ENCODE assay signal across 11 mouse cellular contexts in the genomic region with DNA sequence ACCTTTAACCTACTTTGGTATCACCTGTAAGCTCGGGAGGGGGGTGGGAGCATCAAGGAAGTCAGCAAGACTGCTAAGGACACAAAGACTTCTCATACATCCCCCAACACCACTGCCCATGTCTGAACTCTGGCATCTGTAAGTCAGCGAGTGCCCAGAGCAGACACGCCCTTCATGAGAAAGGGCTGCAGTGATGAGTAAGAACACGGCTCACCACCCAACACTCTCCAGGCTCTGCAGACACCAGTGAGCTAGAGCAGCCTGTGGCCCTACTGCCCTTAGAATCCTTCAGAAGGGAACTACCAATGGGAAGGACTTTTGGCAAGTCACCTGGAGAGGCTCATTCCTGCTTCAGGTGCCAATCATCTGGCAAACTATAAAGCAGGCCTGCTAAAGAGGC.
"Had no signal": no experiment of that assay in that cellular context is flagged by ENCODE, and none has a peak within 500 bp of the region (broad histone marks: within the 10 kb centered on the region; RNA-seq: fewer than 3 reads in every experiment).

No protein-coding gene starts in this region.

- H3K9me3 ChIP-seq: limb, embryonic 15.5 days; liver, embryonic 13.5 days; neural tube, embryonic 13.5 days had no signal

- H3K36me3 ChIP-seq: kidney, embryonic 15.5 days; limb, embryonic 15.5 days; liver, embryonic 13.5 days; neural tube, embryonic 13.5 days had no signal

- DNase-seq: kidney, adult 2 months; kidney, postnatal 14 days; liver, embryonic 13.5 days; liver, postnatal 0 days; midbrain, embryonic 14.5 days; right cerebral cortex, postnatal 14 days; thymus, adult 18-20 months; thymus, postnatal 14 days had no signal

- H3K4me1 ChIP-seq: limb, embryonic 15.5 days; neural tube, embryonic 13.5 days had no signal

- H3K4me2 ChIP-seq: kidney, embryonic 15.5 days; limb, embryonic 15.5 days; liver, embryonic 13.5 days; neural tube, embryonic 13.5 days had no signal

- ATAC-seq: liver, postnatal 0 days had no signal

- H3K9ac ChIP-seq: kidney, embryonic 15.5 days; limb, embryonic 15.5 days; liver, embryonic 13.5 days; liver, postnatal 0 days; neural tube, embryonic 13.5 days had no signal

- H3K27ac ChIP-seq: kidney, embryonic 15.5 days; limb, embryonic 15.5 days; liver, embryonic 13.5 days; neural tube, embryonic 13.5 days had no signal

- H3K4me3 ChIP-seq: kidney, embryonic 15.5 days; limb, embryonic 15.5 days; liver, embryonic 13.5 days; neural tube, embryonic 13.5 days had no signal

- H3K27me3 ChIP-seq: kidney, embryonic 15.5 days; limb, embryonic 15.5 days; liver, embryonic 13.5 days; neural tube, embryonic 13.5 days had no signal
